Mouse (Mus musculus) heart, postnatal 0 days (tissue): ENCODE results near the gene Atp11c.

Source experiments
- CTCF ChIP-seq: IDR thresholded peaks from 2 replicates; pipeline ENCODE4 v1.5.1; 2016; ENCODE audit warnings: antibody characterized with exemption, control low read depth, low read depth
- EP300 ChIP-seq: IDR thresholded peaks from 2 replicates; pipeline ENCODE4 v1.6.1; 2016; ENCODE audit warnings: antibody characterized with exemption, low read depth

GRCm38 (mm10) chrX:60545444-60545843, 47.1 kb downstream of the Atp11c start:
- TF ChIP-seq CTCF, result no peak
- TF ChIP-seq EP300, result no peak
